Mouse (Mus musculus): ENCODE data around the gene Tmem184a. TPM values are rescaled to one million over a fixed set of nuclear protein-coding genes. Genes with fewer than 3 reads are reported as not detected.
A peak's percentile ranks its signal among the peaks of the same experiment; 100 is the strongest.

Gene Tmem184a
- polyA plus RNA-seq, 1 experiment from 2014 or later, result 15.1 TPM

- Histone ChIP-seq H3K27ac (ENCODE audit: low read depth) (no peak overlapping the region), H3K36me3 (ENCODE audit: control insufficient read depth, insufficient read depth, low read length) (peaks cover 14% of the 10 kb centered on the region), H3K9me3 (ENCODE audit: control insufficient read depth, low read length) (no peaks in the 10 kb centered on the region), H3K9ac (ENCODE audit: low read length) (no peak overlapping the region), H3K27me3 (replicated peaks; ENCODE audit: control insufficient read depth, insufficient read depth, low read length) (peaks cover 19% of the 10 kb centered on the region), H3K4me2 (ENCODE audit: low read length) (no peak overlapping the region), H3K4me1 (replicated peaks; ENCODE audit: control insufficient read depth, insufficient read depth, low read length) (peaks cover 18% of the 10 kb centered on the region), H3K4me3 (ENCODE audit: low read depth, low read length) (no peak overlapping the region)
- ATAC-seq (replicated peaks; ENCODE audit: low FRiP score, low TSS enrichment, low read depth) (no peak), DNase-seq (ENCODE audit: low spot score) (no peak)
- WGBS, result 94% methylated on average over 3 of the region's 3 CpGs
Measured at GRCm38 (mm10) chr5:139818056-139818455, 1.7 kb downstream of the Tmem184a start.

GRCm38 (mm10) chr5:139817292-139817691 is 2.4 kb downstream of the Tmem184a start:
- Histone ChIP-seq H3K4me2 (ENCODE audit: low read length) (no peak overlapping the region), H3K27ac (ENCODE audit: low read depth) (no peak overlapping the region), H3K4me1 (replicated peaks; ENCODE audit: control insufficient read depth, insufficient read depth, low read length) (peaks cover 17% of the 10 kb centered on the region), H3K9me3 (ENCODE audit: control insufficient read depth, low read length) (no peaks in the 10 kb centered on the region), H3K36me3 (ENCODE audit: control insufficient read depth, insufficient read depth, low read length) (peaks cover 6% of the 10 kb centered on the region), H3K4me3 (ENCODE audit: low read depth, low read length) (no peak overlapping the region), H3K9ac (ENCODE audit: low read length) (no peak overlapping the region), H3K27me3 (replicated peaks; ENCODE audit: control insufficient read depth, insufficient read depth, low read length) (peaks cover 21% of the 10 kb centered on the region)
- WGBS, result 8% methylated on average over 1 of the region's 1 CpGs
- DNase-seq (ENCODE audit: low spot score) (no peak), ATAC-seq (replicated peaks; ENCODE audit: low FRiP score, low TSS enrichment, low read depth) (no peak)

GRCm38 (mm10) chr5:139816445-139816844 is 3.3 kb downstream of the Tmem184a start:
- ATAC-seq (replicated peaks; ENCODE audit: low FRiP score, low TSS enrichment, low read depth), result no peak
- H3K27ac ChIP-seq (ENCODE audit: low read depth), result no peak overlapping the region
- H3K4me3 ChIP-seq (ENCODE audit: low read depth, low read length), result no peak overlapping the region

GRCm38 (mm10) chr5:139815964-139816363 is 3.8 kb downstream of the Tmem184a start:
- 71% methylated on average over 6 of the region's 6 CpGs for WGBS

More at GRCm38 (mm10) chr5:139816445-139816844, 3.3 kb downstream of the Tmem184a start:
- Histone ChIP-seq H3K9me3 (ENCODE audit: control insufficient read depth, low read length) (no peaks in the 10 kb centered on the region), H3K27me3 (replicated peaks; ENCODE audit: control insufficient read depth, insufficient read depth, low read length) (peaks cover 26% of the 10 kb centered on the region), H3K4me2 (ENCODE audit: low read length) (no peak overlapping the region), H3K4me1 (replicated peaks; ENCODE audit: control insufficient read depth, insufficient read depth, low read length) (peaks cover 8% of the 10 kb centered on the region; the same call in 1 of the 2 replicates), H3K36me3 (ENCODE audit: control insufficient read depth, insufficient read depth, low read length) (no peaks in the 10 kb centered on the region), H3K9ac (ENCODE audit: low read length) (no peak overlapping the region)
- no peak for DNase-seq (ENCODE audit: low spot score)

GRCm38 (mm10) chr5:139813963-139814381 is 5.7 kb downstream of the Tmem184a start:
- Histone ChIP-seq H3K4me3 (ENCODE audit: low read depth, low read length) (peak overlapping the region; percentile 29), H3K27ac (ENCODE audit: low read depth) (0 out of 2 replicates have a peak overlapping the region, but pooled peaks have one; percentile 2), H3K4me1 (replicated peaks; ENCODE audit: control insufficient read depth, insufficient read depth, low read length) (0 out of 2 replicates have a peak, but pooled peaks cover 3% of the 10 kb centered on the region), H3K9me3 (ENCODE audit: control insufficient read depth, low read length) (no peaks in the 10 kb centered on the region), H3K4me2 (ENCODE audit: low read length) (peak overlapping the region; percentile 31), H3K27me3 (replicated peaks; ENCODE audit: control insufficient read depth, insufficient read depth, low read length) (peaks cover 26% of the 10 kb centered on the region), H3K9ac (ENCODE audit: low read length) (no peak overlapping the region), H3K36me3 (ENCODE audit: control insufficient read depth, insufficient read depth, low read length) (no peaks in the 10 kb centered on the region)
- 8% methylated on average over 13 of the region's 13 CpGs for WGBS
- DNase-seq (ENCODE audit: low spot score) (no peak), ATAC-seq (replicated peaks; ENCODE audit: low FRiP score, low TSS enrichment, low read depth) (peak; percentile 57)

More at GRCm38 (mm10) chr5:139815964-139816363, 3.8 kb downstream of the Tmem184a start:
- no peak overlapping the region for H3K4me3 ChIP-seq (ENCODE audit: low read depth, low read length)
- H3K4me2 ChIP-seq (ENCODE audit: low read length), result no peak overlapping the region
- ATAC-seq (replicated peaks; ENCODE audit: low FRiP score, low TSS enrichment, low read depth) (no peak), DNase-seq (ENCODE audit: low spot score) (no peak)
- H3K9ac ChIP-seq (ENCODE audit: low read length), result no peak overlapping the region
- H3K4me1 ChIP-seq (replicated peaks; ENCODE audit: control insufficient read depth, insufficient read depth, low read length), result peaks cover 4% of the 10 kb centered on the region; the same call in 1 of the 2 replicates
- no peaks in the 10 kb centered on the region for H3K9me3 ChIP-seq (ENCODE audit: control insufficient read depth, low read length)
- H3K27ac ChIP-seq (ENCODE audit: low read depth), result no peak overlapping the region
- peaks cover 26% of the 10 kb centered on the region for H3K27me3 ChIP-seq (replicated peaks; ENCODE audit: control insufficient read depth, insufficient read depth, low read length)
- no peaks in the 10 kb centered on the region for H3K36me3 ChIP-seq (ENCODE audit: control insufficient read depth, insufficient read depth, low read length)

- WGBS, result 39% methylated on average over 10 of the region's 10 CpGs
- 0 out of 2 replicates have a peak, but pooled peaks cover 3% of the 10 kb centered on the region for H3K4me1 ChIP-seq (replicated peaks; ENCODE audit: control insufficient read depth, insufficient read depth, low read length)
- ATAC-seq (replicated peaks; ENCODE audit: low FRiP score, low TSS enrichment, low read depth), result no peak
- DNase-seq (ENCODE audit: low spot score), result no peak
- no peaks in the 10 kb centered on the region for H3K36me3 ChIP-seq (ENCODE audit: control insufficient read depth, insufficient read depth, low read length)
- H3K27ac ChIP-seq (ENCODE audit: low read depth), result no peak overlapping the region
- no peak overlapping the region for H3K4me3 ChIP-seq (ENCODE audit: low read depth, low read length)
- peaks cover 26% of the 10 kb centered on the region for H3K27me3 ChIP-seq (replicated peaks; ENCODE audit: control insufficient read depth, insufficient read depth, low read length)
- H3K4me2 ChIP-seq (ENCODE audit: low read length), result peak overlapping the region; percentile 31
- H3K9me3 ChIP-seq (ENCODE audit: control insufficient read depth, low read length), result no peaks in the 10 kb centered on the region
- no peak overlapping the region for H3K9ac ChIP-seq (ENCODE audit: low read length)
Measured at GRCm38 (mm10) chr5:139813126-139813490, 6.6 kb downstream of the Tmem184a start.

GRCm38 (mm10) chr5:139812398-139813125 is 7.2 kb downstream of the Tmem184a start:
- no peak overlapping the region for H3K9ac ChIP-seq (ENCODE audit: low read length)
- ATAC-seq (replicated peaks; ENCODE audit: low FRiP score, low TSS enrichment, low read depth), result no peak

GRCm38 (mm10) chr5:139811677-139812397 is 7.9 kb downstream of the Tmem184a start:
- Histone ChIP-seq H3K9ac (ENCODE audit: low read length) (no peak overlapping the region), H3K4me2 (ENCODE audit: low read length) (no peak overlapping the region), H3K9me3 (ENCODE audit: control insufficient read depth, low read length) (no peaks in the 10 kb centered on the region), H3K36me3 (ENCODE audit: control insufficient read depth, insufficient read depth, low read length) (no peaks in the 10 kb centered on the region), H3K27ac (ENCODE audit: low read depth) (no peak overlapping the region), H3K4me1 (replicated peaks; ENCODE audit: control insufficient read depth, insufficient read depth, low read length) (0 out of 2 replicates have a peak, but pooled peaks cover 3% of the 10 kb centered on the region), H3K27me3 (replicated peaks; ENCODE audit: control insufficient read depth, insufficient read depth, low read length) (peaks cover 26% of the 10 kb centered on the region), H3K4me3 (ENCODE audit: low read depth, low read length) (no peak overlapping the region)
- 80% methylated on average over 15 of the region's 15 CpGs for WGBS
- ATAC-seq (replicated peaks; ENCODE audit: low FRiP score, low TSS enrichment, low read depth) (no peak), DNase-seq (ENCODE audit: low spot score) (no peak)

More at GRCm38 (mm10) chr5:139812398-139813125, 7.2 kb downstream of the Tmem184a start:
- peak overlapping the region; percentile 31; the same call in 1 of the 2 replicates for H3K4me2 ChIP-seq (ENCODE audit: low read length)
- no peaks in the 10 kb centered on the region for H3K9me3 ChIP-seq (ENCODE audit: control insufficient read depth, low read length)
- 67% methylated on average over 20 of the region's 20 CpGs for WGBS
- peaks cover 26% of the 10 kb centered on the region for H3K27me3 ChIP-seq (replicated peaks; ENCODE audit: control insufficient read depth, insufficient read depth, low read length)
- 0 out of 2 replicates have a peak, but pooled peaks cover 3% of the 10 kb centered on the region for H3K4me1 ChIP-seq (replicated peaks; ENCODE audit: control insufficient read depth, insufficient read depth, low read length)
- H3K36me3 ChIP-seq (ENCODE audit: control insufficient read depth, insufficient read depth, low read length), result no peaks in the 10 kb centered on the region
- H3K4me3 ChIP-seq (ENCODE audit: low read depth, low read length), result no peak overlapping the region
- H3K27ac ChIP-seq (ENCODE audit: low read depth), result no peak overlapping the region
- no peak for DNase-seq (ENCODE audit: low spot score)
